Mouse (Mus musculus): ENCODE results near the gene Ccdc163. TPM values are rescaled to one million over a fixed set of nuclear protein-coding genes. Genes with fewer than 3 reads are reported as not detected.
A peak's percentile ranks its signal among the peaks of the same experiment; 100 is the strongest.

The Ccdc163 gene
- total RNA-seq, 1 experiment = 21.9 TPM

GRCm38 (mm10) chr4:116786587-116786986, 78.3 kb downstream of the Ccdc163 start:
- Histone ChIP-seq H3K27ac (ENCODE audit: insufficient read depth, low read depth, low read length, poor library complexity, severe bottlenecking) (no peak overlapping the region), H3K9me3 (ENCODE audit: control insufficient read depth, insufficient read depth, low read depth, low read length) (no peaks in the 10 kb centered on the region), H3K36me3 (ENCODE audit: control insufficient read depth, insufficient read depth, low read length, poor library complexity, severe bottlenecking) (no peaks in the 10 kb centered on the region), H3K9ac (ENCODE audit: insufficient read depth, low read depth, low read length, poor library complexity, severe bottlenecking) (no peak overlapping the region), H3K4me1 (ENCODE audit: control insufficient read depth in 2 of 2, insufficient read depth in 2 of 2, low read length in 2 of 2, poor library complexity in 1 of 2) (peaks cover 9% of the 10 kb centered on the region in 2 experiments), H3K4me3 (ENCODE audit: insufficient read depth in 1 of 2, low read depth in 1 of 2, low read length in 2 of 2, poor library complexity in 1 of 2, severe bottlenecking in 1 of 2) (no peak overlapping the region)
- no peak for DNase-seq (ENCODE audit: low read depth, low spot score)
- in situ Hi-C loops (cut with MboI; ENCODE audit: low sequenced_read_pairs in 2 of 2, unreplicated experiment in 2 of 2) = loop anchor here (5.0 to 10.0 kb wide), 2 partner anchors 69 to 72 kb away; no protein-coding TSS in a partner anchor
- TF ChIP-seq HCFC1 (IDR thresholded peaks at IDR 0.05; ENCODE audit: borderline replicate concordance, insufficient read depth, low read length) = no peak
- no peak for TF ChIP-seq MAFK (IDR thresholded peaks at IDR 0.05; ENCODE audit: insufficient read depth, low read depth, low read length)
- TF ChIP-seq CHD2 (IDR thresholded peaks at IDR 0.05; ENCODE audit: low read depth, low read length) = no peak
- no peak for TF ChIP-seq ZNF384 (IDR thresholded peaks at IDR 0.05; ENCODE audit: low read depth, low read length)
- 0 out of 2 replicates have a peak, but pooled peaks have one; percentile 30 for TF ChIP-seq ZC3H11A (IDR thresholded peaks at IDR 0.05; ENCODE audit: borderline replicate concordance, low read depth, low read length)

GRCm38 (mm10) chr4:116787985-116788760, 79.9 kb downstream of the Ccdc163 start:
- H3K36me3 ChIP-seq (ENCODE audit: control insufficient read depth, insufficient read depth, low read length, poor library complexity, severe bottlenecking) = no peaks in the 10 kb centered on the region
- no peak overlapping the region for H3K27ac ChIP-seq (ENCODE audit: insufficient read depth, low read depth, low read length, poor library complexity, severe bottlenecking)
- in situ Hi-C loops (cut with MboI; ENCODE audit: low sequenced_read_pairs in 2 of 2, unreplicated experiment in 2 of 2) = loop anchor here (5.0 to 10.0 kb wide), 2 partner anchors 71 to 73 kb away; no protein-coding TSS in a partner anchor
- peaks cover 3 to 6% of the 10 kb centered on the region in 2 experiments for H3K4me1 ChIP-seq (ENCODE audit: control insufficient read depth in 2 of 2, insufficient read depth in 2 of 2, low read length in 2 of 2, poor library complexity in 1 of 2)
- H3K9ac ChIP-seq (ENCODE audit: insufficient read depth, low read depth, low read length, poor library complexity, severe bottlenecking) = no peak overlapping the region
- no peaks in the 10 kb centered on the region for H3K9me3 ChIP-seq (ENCODE audit: control insufficient read depth, insufficient read depth, low read depth, low read length)
- DNase-seq (ENCODE audit: low read depth, low spot score) = no peak
- TF ChIP-seq CHD2 (IDR thresholded peaks at IDR 0.05; ENCODE audit: low read depth, low read length) (no peak), ZC3H11A (IDR thresholded peaks at IDR 0.05; ENCODE audit: borderline replicate concordance, low read depth, low read length) (no peak), HCFC1 (IDR thresholded peaks at IDR 0.05; ENCODE audit: borderline replicate concordance, insufficient read depth, low read length) (no peak), ZNF384 (IDR thresholded peaks at IDR 0.05; ENCODE audit: low read depth, low read length) (no peak), MAFK (IDR thresholded peaks at IDR 0.05; ENCODE audit: insufficient read depth, low read depth, low read length) (no peak)
- no peak overlapping the region for H3K4me3 ChIP-seq (ENCODE audit: insufficient read depth in 1 of 2, low read depth in 1 of 2, low read length in 2 of 2, poor library complexity in 1 of 2, severe bottlenecking in 1 of 2)

- peak; percentile 86 for DNase-seq (ENCODE audit: low read depth, low spot score)
- Histone ChIP-seq H3K9ac (ENCODE audit: insufficient read depth, low read depth, low read length, poor library complexity, severe bottlenecking) (no peak overlapping the region), H3K4me3 (ENCODE audit: insufficient read depth in 1 of 2, low read depth in 1 of 2, low read length in 2 of 2, poor library complexity in 1 of 2, severe bottlenecking in 1 of 2) (no peak overlapping the region), H3K36me3 (ENCODE audit: control insufficient read depth, insufficient read depth, low read length, poor library complexity, severe bottlenecking) (no peaks in the 10 kb centered on the region), H3K4me1 (ENCODE audit: control insufficient read depth in 2 of 2, insufficient read depth in 2 of 2, low read length in 2 of 2, poor library complexity in 1 of 2) (peaks cover 0 to 2% of the 10 kb centered on the region in 2 experiments; a peak in 2 of 4 replicates), H3K27ac (ENCODE audit: insufficient read depth, low read depth, low read length, poor library complexity, severe bottlenecking) (no peak overlapping the region), H3K9me3 (ENCODE audit: control insufficient read depth, insufficient read depth, low read depth, low read length) (no peaks in the 10 kb centered on the region)
- in situ Hi-C loops (cut with MboI; ENCODE audit: low sequenced_read_pairs in 2 of 2, unreplicated experiment in 2 of 2) = loop anchor here (5.0 to 10.0 kb wide), 2 partner anchors 72 to 74 kb away; no protein-coding TSS in a partner anchor
- TF ChIP-seq MAFK (IDR thresholded peaks at IDR 0.05; ENCODE audit: insufficient read depth, low read depth, low read length) = no peak
- 0 out of 2 replicates have a peak, but pooled peaks have one; percentile 39 for TF ChIP-seq ZC3H11A (IDR thresholded peaks at IDR 0.05; ENCODE audit: borderline replicate concordance, low read depth, low read length)
Observed at GRCm38 (mm10) chr4:116788956-116789355, 80.6 kb downstream of the Ccdc163 start.

- TF ChIP-seq HCFC1 (IDR thresholded peaks at IDR 0.05; ENCODE audit: borderline replicate concordance, insufficient read depth, low read length) (no peak), CHD2 (IDR thresholded peaks at IDR 0.05; ENCODE audit: low read depth, low read length) (no peak), MAFK (IDR thresholded peaks at IDR 0.05; ENCODE audit: insufficient read depth, low read depth, low read length) (no peak), ZNF384 (IDR thresholded peaks at IDR 0.05; ENCODE audit: low read depth, low read length) (no peak), ZC3H11A (IDR thresholded peaks at IDR 0.05; ENCODE audit: borderline replicate concordance, low read depth, low read length) (no peak)
- in situ Hi-C loops (cut with MboI; ENCODE audit: low sequenced_read_pairs in 2 of 2, unreplicated experiment in 2 of 2) = no loop called here
- DNase-seq (ENCODE audit: low read depth, low spot score) = no peak
- H3K4me3 ChIP-seq (ENCODE audit: insufficient read depth in 1 of 2, low read depth in 1 of 2, low read length in 2 of 2, poor library complexity in 1 of 2, severe bottlenecking in 1 of 2) = no peak overlapping the region
- H3K27ac ChIP-seq (ENCODE audit: insufficient read depth, low read depth, low read length, poor library complexity, severe bottlenecking) = no peak overlapping the region
- no peaks in the 10 kb centered on the region for H3K4me1 ChIP-seq (ENCODE audit: control insufficient read depth in 2 of 2, insufficient read depth in 2 of 2, low read length in 2 of 2, poor library complexity in 1 of 2)
- no peak overlapping the region for H3K9ac ChIP-seq (ENCODE audit: insufficient read depth, low read depth, low read length, poor library complexity, severe bottlenecking)
- no peaks in the 10 kb centered on the region for H3K9me3 ChIP-seq (ENCODE audit: control insufficient read depth, insufficient read depth, low read depth, low read length)
- no peaks in the 10 kb centered on the region for H3K36me3 ChIP-seq (ENCODE audit: control insufficient read depth, insufficient read depth, low read length, poor library complexity, severe bottlenecking)
Observed at GRCm38 (mm10) chr4:116792453-116792852, 84.1 kb downstream of the Ccdc163 start.

Data from ES-E14 (cell line).